Mouse (Mus musculus) cerebellum, adult 8-10 months (tissue): ENCODE results near the gene Tsc22d2.
"Not testable (repeated sequence)": the region's sequence is repeated elsewhere in the genome, so short reads cannot be mapped to it uniquely, and the experiment has no call there.

Experiments
- DNase-seq: peaks from one replicate; pipeline ENCODE4 v3.0.0; 2022

Gene Tsc22d2

GRCm38 (mm10) chr3:58434414-58434813 is 19.9 kb downstream of the Tsc22d2 start:
- DNase-seq: no peak

GRCm38 (mm10) chr3:58448230-58448629 is 33.7 kb downstream of the Tsc22d2 start:
- no peak for DNase-seq

GRCm38 (mm10) chr3:58449487-58449886 is 35.0 kb downstream of the Tsc22d2 start:
- no peak for DNase-seq

DNA sequence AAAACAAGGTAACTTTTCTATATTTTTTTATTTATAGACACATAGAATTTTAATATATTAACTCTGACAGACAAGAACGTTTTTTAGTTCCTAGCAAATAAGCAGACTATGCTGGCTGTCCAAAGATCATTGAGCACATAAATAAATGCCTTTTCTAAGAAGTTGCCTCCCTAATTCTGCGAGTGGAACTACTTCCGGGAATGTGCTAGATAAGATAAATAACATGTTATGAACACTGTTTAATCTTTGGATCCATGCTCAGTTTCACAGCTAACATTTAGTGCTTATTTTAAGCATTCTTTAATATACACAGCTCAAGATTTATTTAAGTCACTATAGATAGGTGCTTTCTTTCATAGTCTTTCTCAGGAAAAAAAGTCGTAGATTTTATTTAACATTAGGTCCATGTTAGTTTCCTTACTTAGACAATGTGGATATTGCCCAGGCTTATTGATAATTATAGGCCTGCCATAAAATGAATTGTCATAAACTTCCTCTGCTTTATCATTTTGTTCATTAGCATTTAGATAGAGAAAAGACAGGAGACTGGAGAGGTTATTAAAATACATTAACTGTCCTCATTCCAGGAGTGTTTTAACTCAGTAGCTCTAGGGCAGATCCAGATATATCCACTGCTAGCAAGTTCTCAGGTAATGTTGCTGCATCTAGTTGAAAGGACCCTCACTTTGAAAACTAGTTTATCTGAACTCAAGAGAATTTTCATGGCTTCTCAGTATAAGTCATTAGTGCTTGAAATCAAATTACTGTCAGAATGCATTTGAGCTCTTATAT is 40.1 kb downstream of the Tsc22d2 start:
- DNase-seq: no peak

DNA sequence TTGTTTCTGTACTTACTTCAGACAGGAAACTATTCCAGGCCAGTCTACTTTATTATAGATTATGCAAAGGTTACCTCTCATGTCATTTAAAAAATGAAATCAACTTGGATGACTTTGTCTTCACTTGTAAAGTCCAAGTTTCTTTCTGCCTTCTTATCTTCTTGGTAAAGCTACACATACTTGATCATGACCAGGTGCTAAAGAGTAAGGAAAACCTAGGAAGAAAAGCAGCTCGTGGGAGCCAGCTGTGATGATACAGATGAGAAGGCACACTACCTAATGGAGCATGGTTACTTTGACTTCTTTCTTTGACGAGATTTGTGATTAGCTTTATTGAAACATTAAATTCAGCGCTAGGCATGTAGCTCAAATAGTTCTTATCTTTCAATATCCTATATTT is 40.7 kb downstream of the Tsc22d2 start:
- no peak for DNase-seq

DNA sequence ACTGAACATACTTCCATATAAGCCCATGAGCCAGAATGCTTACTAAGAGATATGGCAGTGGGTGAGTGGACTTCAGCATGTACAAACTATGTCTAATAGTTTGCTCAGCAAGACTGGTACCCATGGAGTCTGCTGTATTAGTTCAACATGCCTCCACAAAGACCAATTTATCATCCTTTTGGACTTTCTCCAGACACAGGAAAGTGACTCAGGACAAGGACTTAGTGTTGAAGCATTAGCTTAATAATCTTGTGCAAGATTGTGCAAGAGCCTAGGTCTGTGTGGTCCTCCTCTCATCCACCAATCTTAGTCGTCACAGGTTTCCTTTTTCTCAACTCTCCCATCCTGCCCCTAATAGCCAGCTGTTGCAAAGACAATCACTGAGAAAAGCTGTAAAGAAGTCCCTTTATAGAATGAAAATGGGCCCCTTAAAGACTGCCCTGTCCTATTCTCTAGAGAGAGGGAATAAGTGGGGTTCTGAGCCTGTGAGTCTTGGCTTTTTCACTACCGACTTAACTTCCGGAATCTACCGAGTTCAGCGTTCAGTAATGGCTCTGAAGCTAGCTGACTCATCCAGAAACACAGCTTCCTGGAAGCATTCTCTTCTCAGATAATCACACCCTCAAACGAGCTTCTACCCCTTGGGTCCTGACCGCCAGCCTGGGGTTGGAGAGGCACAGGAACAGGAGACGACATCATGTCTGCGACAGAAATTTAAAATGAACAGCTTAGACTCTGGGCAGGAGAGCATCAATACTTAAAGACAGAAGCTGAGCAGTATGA is 55.3 kb downstream of the Tsc22d2 start:
- DNase-seq: no peak

DNA sequence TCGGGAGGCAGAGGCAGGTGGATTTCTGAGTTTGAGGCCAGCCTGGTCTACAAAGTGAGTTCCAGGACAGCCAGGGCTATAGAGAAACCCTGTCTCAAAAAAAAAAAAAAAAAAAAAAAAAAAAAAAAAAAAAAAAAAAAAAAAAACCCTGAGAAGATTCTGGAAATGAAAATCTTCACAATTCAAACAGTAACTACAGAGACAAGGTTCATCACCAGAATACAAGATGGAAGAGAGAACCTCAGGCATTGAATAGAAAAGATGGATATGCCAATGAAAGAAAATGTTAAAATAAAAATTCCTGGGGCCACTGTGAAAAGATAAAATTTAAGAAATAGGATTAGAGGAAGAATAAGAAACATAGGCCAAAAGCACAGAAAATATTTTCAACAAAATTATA is 60.8 kb downstream of the Tsc22d2 start:
- not testable (repeated sequence) for DNase-seq

DNA sequence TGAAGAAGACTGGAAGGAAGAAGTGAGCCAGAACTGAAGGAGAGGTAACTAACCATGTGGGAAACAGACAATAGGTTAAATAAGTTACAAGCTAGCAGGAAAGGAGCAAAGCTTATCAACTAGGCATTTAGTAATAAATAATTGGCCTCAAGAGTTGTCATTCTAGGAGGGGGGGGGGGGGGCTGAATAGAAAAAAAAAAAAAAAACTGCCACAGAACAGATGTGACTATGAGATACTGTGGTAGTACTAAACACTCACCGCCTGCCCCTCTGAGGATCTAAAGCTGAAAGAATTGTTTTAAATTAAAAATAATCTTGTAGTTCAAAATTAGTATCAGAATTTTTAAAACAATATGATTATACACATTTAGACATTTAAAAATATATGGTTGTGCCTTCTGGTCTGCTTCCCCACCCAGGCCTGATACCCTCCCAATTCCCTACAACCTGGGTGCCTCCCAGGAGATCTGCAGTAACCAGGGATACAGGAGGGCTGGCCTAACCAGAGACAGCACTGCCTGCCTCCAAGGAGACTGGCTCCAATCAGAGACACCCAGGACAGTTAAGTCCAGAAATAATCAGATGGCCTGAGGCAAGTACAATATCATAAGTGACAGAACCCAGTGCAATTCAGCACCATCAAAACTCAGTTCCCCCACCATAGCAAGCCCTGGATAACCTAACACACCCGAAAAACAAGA is 64.4 kb downstream of the Tsc22d2 start:
- no peak for DNase-seq

DNA sequence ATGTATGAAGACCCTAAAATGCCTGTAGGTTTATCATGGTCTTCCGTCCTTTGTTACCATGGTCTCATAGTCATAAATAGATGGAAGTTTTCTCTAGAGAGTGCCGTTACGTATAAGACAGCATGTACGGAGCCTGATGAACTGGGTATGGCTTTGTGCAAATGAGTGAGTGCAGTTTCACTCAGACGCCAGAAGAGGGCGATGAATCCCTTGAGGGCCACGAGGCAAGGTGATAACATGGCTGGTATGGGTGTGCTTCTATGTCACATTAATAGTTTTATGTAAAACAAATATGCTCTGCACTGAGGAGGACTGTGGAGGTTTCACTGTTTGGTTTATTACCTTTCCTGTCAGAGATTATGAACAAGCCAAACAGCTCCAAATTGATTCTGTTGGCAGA is 71.4 kb downstream of the Tsc22d2 start:
- DNase-seq: no peak

DNA sequence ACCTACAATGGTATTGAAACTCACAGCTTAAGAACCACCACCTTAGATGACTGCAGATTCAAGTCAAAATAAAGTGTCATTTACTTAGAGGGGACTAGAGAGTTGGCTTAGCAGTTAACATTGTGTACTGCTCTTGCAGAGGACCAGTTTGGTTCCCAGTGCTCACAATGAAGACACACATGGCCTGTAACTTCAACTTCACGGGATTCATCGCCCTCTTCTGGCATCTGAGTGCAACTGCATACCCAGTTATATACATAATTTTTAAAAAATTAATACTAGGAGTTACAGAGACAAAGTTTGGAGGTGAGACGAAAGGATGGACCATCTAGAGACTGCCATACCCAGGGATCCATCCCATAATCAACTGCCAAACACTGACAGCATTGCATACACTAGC is 72.6 kb downstream of the Tsc22d2 start:
- DNase-seq: no peak

DNA sequence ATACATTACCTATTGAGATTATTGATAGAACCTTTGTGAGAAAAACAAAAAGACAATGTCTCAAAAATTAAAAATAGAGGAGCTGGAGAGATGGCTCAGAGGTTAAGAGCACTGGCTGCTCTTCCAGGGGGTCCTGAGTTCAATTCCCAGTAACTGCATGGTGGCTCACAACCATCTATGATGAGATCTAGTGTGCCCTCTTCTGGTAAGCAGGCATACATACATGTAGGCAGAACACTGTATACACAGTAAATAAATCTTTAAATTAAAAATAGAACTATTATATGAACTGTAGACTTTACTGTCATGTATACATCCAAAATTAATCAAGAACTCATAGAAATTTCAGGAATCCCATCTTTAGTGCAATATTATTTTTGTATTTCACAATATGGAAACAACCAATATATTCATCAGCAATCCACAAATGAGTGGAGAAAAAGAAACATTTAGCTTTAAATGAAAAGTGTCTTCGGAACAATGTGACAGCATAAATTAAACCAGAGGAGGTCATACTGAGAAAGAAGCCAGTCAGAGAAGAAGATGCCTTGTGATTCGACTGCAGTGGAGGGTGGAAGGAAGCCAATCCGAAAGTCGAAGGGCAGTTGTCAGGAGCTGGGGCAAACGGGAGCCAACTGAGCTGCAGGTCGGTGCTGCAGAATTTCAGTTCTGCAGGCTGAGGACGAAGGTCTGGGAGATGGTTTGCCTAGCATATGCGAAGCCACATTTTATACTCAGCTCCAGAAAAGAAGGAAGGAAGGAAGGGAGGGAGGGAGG is 73.7 kb downstream of the Tsc22d2 start:
- no peak for DNase-seq

GRCm38 (mm10) chr3:58490787-58491186 is 76.3 kb downstream of the Tsc22d2 start:
- peak; percentile 14 for DNase-seq

DNA sequence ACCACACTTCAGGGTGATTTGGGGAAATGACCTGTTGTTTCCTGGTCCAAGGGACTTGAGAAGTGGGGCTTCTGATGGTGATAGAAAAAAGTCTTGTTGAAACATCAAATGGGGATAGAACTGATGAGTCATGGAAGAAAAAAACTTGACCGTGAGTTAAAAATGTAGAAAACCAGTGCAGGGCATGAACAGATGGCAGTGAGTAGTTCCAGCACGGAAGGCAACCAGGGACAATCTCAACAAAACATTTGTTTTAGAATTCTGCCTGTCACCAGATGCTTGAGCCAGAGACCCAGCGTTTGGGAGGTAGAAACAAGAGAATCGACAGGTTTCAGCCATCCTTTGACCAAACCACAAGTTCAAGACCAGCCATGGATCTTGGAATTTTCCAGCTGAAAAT is 79.1 kb downstream of the Tsc22d2 start:
- DNase-seq: no peak

GRCm38 (mm10) chr3:58501961-58502360 is 87.4 kb downstream of the Tsc22d2 start:
- DNase-seq: no peak

- DNase-seq: no peak
Measured at GRCm38 (mm10) chr3:58503720-58504333, 89.3 kb downstream of the Tsc22d2 start.

GRCm38 (mm10) chr3:58504676-58505075 is 90.2 kb downstream of the Tsc22d2 start:
- DNase-seq: no peak

GRCm38 (mm10) chr3:58508020-58508750 is 93.7 kb downstream of the Tsc22d2 start:
- DNase-seq: no peak

GRCm38 (mm10) chr3:58511581-58511980 is 97.1 kb downstream of the Tsc22d2 start:
- no peak for DNase-seq

DNA sequence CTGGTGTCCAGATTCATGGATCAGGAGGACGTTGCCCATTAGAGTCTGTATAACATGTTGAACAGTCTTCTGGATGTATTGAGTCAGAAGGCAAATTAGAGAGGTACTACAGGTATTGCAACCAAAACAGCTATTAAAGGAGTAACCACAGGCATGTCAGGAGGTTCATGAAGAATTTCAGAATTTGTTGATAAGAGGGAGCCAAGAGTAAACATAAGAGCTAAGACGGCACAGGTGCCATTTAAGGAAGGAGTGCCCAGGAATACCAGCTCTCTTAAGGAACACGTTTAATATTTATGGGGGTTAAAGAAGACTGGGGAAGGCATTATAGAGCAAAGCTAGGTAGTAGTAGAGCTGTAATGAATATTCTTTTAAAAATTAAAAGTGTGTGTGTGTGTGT is 98.2 kb downstream of the Tsc22d2 start:
- no peak for DNase-seq

DNA sequence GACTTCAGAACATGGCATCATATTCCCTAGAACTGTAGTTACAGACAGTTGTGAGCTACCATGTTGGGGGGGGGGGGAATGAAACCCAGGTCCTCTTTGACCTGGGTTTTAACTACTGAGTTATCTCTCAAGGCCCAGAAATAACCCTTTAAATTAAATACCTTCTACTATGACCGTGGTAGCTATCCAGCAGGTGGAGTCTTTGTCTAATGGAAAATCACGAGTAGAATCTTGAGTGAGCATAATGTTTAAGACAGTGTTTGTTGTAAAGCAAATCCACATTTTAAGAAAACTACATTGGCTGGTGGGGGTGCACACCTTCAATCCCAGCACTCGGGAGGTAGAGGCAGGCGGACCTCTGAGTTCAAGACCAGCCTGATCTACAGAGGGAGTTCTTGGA is 99.0 kb downstream of the Tsc22d2 start:
- no peak for DNase-seq

GRCm38 (mm10) chr3:58515947-58516601 is 101.6 kb downstream of the Tsc22d2 start:
- no peak for DNase-seq
